Mouse (Mus musculus) c-Kit-positive CD71-positive TER-119-negative erythroid progenitor cells, embryonic 14.5 days (primary cell): ENCODE results near the gene F13b.

Experiments
- DNase-seq: peaks from one replicate; pipeline ENCODE4 v3.0.0-alpha.2; 2013; ENCODE audit warnings: low read depth

F13b gene

DNA sequence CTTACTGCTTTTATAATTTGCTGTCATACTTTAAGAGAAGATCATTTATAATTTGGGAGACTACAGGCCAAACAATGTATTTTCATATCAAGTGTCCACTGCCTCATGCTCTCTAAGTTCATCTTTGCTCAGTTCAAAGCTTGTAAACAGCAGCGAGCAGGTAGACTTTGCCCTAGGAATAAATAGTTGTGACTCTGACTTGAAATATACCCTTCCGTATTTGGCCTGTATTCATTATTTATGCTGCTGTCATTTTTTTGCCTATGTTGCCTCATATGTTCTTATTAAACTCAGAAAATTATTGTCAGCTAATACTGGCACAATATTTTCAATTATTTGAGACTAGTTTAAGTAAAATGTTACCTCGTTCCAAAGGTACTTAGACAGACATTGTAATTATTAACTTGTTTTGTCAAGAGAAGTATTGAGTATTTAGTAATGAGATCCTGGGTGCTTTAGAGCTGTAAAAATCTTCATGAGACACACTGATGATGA lies at the start of gene F13b:
Gene F13b (plus strand): TSS at position 445 of the 495 bp plus-strand sequence.
- DNase-seq, result no peak

DNA sequence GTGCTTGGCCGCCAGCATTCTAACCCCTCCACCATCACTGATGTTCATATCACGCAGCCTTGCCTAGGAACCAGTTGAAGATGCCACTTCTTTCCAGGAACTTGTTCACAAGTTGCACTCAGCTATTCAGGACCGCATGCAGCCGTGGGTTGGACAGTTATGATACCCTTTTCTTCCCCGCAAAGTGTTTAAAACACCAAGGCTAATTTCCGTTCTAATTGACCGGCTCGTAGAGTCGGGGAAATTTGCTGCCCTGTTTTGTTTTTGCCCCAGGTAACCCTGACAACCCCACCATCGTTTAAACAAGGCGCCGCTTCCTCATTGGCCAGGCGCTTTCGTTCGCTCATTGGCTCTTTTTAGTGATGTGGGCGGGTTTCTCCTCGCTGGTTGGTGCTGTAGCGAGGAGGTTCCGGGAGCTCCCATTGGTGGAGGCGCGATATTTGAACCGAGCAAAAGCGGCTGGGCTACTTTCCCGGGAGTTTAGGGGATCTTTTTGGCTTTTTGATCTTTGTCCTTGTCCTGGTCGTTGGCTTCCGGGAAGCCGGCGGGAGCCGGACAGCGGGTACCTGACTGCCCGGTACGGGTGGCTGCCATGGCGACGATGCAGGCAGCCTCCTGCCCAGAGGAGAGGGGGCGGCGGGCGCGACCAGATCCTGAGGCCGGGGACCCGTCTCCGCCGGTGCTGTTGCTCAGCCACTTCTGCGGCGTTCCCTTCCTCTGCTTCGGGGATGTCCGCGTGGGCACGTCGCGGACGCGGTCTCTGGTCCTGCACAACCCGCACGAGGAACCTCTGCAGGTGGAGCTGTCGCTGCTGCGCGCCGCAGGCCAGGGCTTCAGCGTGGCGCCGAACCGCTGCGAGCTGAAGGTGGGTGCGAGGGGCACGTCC lies 46.9 kb upstream of the F13b start, which contains the start of gene Aspm:
Gene Aspm (plus strand): TSS at position 433 of the 886 bp plus-strand sequence.
- peak; percentile 94 for DNase-seq

DNA sequence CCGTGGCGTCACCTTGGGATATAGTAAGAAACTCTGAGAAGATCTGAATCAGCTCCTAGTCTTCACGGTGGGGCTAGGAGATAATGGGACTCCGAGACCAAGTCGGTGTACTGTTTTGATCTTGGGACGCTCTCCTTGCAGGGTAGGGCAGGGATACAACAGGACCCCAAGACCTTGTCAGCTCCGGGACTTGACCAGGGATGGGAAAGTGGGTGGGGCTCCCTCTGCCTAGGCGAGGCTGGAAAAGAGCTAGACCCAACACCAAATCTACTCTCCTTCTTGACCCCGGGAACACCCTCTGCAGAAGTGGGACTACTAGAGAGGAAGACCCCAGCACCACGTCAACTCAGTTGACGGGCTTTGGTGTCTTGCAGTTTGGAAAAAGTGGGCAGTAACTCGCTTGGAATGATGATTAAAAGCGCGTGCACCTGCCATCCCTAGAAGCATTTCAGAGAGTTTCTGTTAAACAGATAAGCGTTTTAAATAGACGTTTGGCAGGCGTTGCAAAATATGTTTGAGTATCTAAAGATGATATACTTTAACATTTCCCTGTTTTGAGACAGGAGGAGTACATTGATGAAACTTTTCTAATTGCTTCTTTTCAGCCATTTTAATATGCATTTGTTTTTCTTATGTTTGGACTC lies 46.2 kb upstream of the F13b start:
- DNase-seq, result peak; percentile 34

DNA sequence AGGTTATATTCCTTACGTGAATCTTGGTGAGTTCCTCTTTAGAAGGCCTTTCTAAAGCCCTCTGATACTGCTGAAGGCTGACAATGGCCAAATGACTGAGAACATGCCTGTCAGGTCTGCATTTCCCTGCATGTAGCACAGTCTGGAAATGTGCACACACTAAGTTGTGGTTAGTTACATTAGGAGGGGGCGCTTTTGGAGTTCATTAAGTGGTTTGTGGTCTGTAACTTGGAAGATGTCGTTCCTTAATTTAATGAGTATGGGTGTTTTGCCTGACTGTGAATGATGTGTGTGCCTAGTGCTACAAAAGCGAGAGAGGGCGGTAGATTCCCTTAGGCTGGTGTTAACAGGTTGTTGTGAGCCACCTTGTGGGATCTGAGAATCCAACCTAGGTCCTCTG lies 40.7 kb upstream of the F13b start:
- no peak for DNase-seq

DNA sequence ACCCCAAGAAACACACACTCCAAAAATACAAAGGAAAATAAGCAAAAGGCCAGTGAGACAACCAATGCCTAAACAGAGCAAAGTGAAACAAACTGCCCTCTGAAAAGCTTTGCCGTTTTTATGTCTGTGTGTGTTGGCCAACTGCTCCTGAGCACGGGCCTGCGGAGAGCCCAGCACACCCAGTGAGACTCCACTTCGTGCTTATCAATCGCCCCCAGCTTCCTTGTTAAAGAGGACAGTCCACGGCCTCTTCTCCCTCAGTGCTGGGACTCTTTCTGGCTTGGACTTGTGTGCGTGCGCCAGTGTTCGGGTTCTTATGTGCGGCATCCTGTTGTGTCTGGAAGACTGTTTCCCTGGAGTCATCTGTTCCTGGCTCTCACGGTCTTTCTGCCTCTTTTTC lies 35.6 kb upstream of the F13b start:
- peak; percentile 21 for DNase-seq

DNA sequence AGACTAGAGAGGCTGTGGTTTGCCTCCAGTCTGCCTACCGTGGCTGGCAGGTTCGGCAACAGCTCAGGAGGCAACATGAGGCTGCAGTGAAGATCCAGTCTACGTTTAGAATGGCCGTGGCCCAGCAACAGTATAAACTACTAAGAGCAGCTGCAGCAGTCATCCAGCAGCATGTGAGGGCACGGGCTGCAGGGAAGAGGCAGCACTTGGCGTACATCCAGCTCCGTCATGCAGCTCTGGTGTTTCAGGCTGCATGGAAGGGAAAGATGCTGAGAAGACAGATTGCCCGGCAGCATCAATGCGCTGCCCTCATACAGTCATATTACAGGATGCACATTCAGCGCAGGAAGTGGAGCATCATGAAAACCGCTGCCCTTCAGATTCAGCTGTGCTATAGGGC lies 22.6 kb upstream of the F13b start:
- DNase-seq, result no peak

DNA sequence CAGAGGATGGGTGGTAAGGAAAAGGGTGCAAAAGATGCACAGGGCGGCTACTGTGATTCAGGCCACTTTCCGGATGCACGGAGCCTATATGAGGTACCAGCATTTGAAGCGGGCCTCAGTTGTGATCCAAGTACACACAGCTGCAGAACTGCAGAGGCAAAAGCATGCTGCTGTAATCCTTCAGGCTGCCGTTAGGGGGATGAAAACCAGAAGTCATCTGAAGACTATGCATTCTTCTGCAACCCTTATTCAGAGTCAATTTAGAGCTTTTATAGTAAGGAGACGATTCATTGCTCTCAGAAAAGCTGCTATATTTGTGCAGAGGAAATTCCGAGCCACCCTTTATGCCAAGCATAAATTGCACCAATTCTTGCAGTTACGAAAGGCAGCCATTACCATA lies 21.3 kb upstream of the F13b start:
- DNase-seq, result no peak

DNA sequence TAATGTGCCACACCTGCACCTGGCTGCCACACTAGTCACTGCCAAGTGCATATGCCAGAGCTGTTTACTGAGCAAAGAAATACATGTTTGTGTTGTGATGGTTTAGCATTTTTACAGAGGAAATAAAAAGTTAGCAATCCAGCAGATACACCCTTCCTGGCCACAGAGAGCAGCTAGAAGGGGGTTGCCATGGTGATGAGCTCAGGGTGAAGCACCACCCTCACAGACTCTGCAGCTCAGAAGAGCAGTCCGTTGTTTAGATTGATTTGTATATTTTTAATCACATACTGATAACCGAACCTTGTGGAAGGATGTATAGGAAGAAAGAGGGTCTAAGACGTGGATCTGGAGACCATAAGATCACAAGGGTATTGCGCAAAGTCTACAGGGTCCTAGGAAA lies 20.4 kb upstream of the F13b start:
- DNase-seq, result no peak

DNA sequence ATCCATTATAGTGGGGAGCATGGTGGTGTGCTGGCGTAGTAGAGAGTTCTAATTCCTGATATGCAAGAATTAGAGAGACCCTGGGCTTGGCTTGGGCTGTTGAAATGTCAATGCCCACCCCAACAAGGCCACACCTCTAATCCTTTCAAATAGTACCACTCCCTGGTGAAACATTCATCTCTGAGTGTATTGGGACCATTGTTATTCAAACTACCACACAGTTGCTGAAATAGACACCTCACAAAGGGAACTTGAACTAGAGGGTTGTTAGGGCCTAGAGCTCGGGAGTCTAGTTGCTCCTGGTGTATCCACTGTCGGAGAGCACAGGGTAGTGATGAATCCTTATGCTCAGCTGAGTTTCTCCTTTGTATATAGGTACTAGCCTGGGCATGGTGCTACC lies 6.9 kb upstream of the F13b start:
- DNase-seq, result no peak

DNA sequence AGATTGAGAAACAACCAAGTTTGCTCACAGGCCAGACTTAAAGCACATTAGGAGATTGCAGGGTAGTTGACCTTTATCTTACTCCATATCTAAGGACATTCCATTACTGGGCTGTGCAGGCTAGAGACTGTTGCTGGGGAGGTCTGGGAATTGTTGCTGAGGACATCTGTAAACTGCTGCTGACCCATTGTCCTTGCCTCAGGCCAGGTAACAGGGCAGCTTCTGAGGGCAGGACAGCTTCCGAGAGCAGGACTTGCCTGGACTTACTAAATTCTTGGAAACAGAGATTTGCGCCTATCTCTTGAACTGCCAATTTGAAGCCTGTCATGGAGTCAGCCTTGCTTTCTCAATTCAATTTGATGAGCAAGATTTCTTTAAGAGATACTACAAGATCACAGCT lies 6.1 kb upstream of the F13b start:
- DNase-seq, result no peak

DNA sequence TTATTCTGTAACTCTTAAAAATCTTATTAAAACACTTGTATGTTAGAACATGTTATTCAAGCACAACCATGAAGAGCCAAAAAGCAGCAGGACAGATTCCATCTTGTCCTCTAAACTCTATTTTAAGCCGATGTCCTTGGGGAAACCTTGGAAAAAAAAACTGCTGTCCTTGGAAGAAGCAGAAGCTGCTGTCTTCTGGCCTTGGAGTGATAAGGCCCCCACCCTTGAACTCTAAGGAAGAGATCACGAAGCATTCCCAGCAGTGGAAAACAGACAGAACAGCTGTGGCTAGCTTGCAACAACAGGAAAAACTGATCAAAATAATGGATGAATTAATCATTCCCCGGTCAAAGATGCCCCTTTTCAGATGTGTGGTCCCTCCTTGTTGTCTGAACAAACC lies 5.3 kb upstream of the F13b start:
- no peak for DNase-seq

DNA sequence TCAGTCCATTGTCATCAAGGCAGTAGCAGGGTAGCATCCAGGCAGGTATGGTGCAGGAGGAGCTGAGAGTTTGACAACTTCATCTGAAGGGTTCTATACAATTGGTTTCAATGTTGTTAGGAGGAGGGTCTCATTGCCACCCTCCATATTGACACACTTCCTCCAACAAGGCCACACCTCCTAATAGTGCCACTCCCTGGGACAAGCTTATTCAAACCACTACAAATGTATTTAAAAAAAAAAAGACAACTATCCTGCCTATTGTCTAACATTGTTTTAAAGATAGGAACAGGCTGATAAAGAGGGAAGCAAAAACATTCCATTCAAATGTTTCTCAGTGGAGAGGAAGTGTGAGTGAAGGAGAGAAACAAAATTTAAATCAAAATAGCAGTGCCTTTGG lies 1.8 kb upstream of the F13b start:
- no peak for DNase-seq

DNA sequence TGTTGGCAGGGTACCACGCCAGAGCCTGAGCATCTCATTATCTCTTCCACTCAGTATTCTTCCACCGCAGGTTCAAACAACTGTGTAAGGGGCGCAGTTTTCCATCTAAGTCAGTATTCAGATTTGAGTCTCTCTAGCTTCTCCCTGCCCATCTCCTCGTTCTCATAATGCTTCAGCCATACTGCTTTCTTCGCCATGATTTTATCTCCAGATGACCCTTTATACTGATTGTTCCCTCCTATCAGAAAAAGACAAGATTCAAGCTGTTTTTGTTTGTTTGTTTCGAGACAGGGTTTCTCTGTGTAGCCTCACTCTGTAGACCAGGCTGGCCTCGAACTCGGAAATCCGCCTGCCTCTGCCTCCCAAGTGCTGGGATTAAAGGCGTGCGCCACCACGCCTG lies 13.1 kb downstream of the F13b start:
- DNase-seq, result no peak

DNA sequence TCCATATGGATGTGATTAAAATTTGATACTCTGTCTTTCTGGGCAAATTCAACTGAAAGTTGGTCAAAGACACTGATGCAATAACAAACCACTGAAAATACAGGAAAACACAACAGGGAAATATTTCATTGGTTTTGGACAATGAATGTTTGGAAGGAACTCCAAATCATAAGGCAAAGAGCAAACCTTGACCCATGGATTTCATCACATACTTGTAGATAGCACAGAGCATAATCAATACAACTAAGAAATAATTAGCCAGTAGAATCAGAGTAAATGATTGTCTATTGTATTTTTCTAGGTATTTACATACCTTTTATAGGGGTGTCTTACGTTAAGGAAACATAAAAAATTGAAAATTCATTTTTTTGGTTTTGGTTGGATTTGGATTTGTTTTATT lies 47.0 kb downstream of the F13b start:
- DNase-seq, result no peak

DNA sequence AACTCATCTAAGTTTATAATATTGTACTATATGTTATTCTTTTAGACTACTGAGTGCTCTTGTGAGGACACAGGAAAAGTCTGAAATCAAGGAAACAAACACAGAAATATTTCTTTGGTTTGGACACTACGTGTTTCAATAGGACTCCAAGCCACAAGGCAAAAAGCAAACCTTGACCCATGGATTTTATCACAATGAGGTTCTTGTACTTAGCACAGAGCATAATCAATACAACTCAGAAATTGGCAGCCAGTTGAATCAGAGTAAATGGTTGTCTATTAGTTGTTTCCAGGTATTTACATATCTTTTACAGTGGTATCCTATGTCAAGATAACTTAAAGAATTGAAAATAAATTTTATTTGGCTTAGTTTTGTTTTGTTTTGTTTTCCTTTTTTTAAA lies 49.8 kb downstream of the F13b start:
- DNase-seq, result no peak

DNA sequence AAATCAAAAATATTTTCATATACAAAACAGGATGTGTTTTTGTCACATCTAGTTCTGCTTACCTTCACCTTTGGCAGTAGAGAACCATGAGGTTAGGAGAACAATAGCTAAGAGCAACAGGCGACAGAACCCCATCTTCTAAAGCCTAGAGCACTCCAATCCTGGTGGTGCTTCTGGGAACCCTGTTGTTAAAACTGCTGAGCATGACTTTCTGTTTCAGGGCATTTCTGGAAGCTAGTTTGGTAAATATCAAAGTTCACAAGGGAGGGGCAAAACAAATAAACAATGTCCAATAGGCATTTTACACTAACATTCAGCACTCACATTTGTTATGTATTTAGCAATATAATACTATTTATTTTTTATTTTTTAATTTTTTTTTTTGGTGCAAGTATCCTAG lies 58.5 kb downstream of the F13b start, which contains the start of gene Cfhr1:
Gene Cfhr1 (minus strand): TSS at position 249 of the 400 bp plus-strand sequence.
- DNase-seq, result no peak
